Mouse (Mus musculus) midbrain, embryonic 10.5 days (tissue): ENCODE measurements at regions not wholly inside any gene's neighbourhood (a gene's known extent, or its start where the extent isn't known, plus 50 kb on each side); places are given as distances from the start of the nearest gene placed in this dataset.
A peak's percentile ranks its signal among the peaks of the same experiment; 100 is the strongest.

ENCODE experiments used
- DNase-seq: peaks from one replicate; pipeline ENCODE4 v3.0.0-alpha.2; 2017; ENCODE audit warnings: low spot score
- H3K27ac ChIP-seq: fragments of 300-500 bp; sonication (generic); replicated peaks from 2 replicates; pipeline ENCODE4 v1.5.1; 2016; ENCODE audit warnings: mild to moderate bottlenecking
- H3K27me3 ChIP-seq: fragments of 300-500 bp; sonication (generic); 2 replicates; pipeline ENCODE4 v1.6.1; 2016; ENCODE audit warnings: low read depth, mild to moderate bottlenecking; ENCODE audit not compliant: poor library complexity, severe bottlenecking
- H3K36me3 ChIP-seq: fragments of 300-500 bp; sonication (generic); 2 replicates; pipeline ENCODE4 v1.6.1; 2016; ENCODE audit warnings: mild to moderate bottlenecking, moderate library complexity
- H3K4me1 ChIP-seq: fragments of 300-500 bp; sonication (generic); 2 replicates; pipeline ENCODE4 v1.6.1; 2016
- H3K4me3 ChIP-seq: fragments of 300-500 bp; sonication (generic); 2 replicates; pipeline ENCODE4 v1.5.1; 2016; ENCODE audit warnings: mild to moderate bottlenecking, moderate library complexity
- H3K9me3 ChIP-seq: fragments of 300-500 bp; sonication (generic); replicated peaks from 2 replicates; pipeline ENCODE4 v1.6.1; 2016; ENCODE audit warnings: mild to moderate bottlenecking
- WGBS: fragments of 180-500 bp; shearing (Covaris S2); methylation state at CpG from one replicate; pipeline ENCODE4 v1.1.7; 2016; 5-methylcytosine and 5-hydroxymethylcytosine counted together

DNA sequence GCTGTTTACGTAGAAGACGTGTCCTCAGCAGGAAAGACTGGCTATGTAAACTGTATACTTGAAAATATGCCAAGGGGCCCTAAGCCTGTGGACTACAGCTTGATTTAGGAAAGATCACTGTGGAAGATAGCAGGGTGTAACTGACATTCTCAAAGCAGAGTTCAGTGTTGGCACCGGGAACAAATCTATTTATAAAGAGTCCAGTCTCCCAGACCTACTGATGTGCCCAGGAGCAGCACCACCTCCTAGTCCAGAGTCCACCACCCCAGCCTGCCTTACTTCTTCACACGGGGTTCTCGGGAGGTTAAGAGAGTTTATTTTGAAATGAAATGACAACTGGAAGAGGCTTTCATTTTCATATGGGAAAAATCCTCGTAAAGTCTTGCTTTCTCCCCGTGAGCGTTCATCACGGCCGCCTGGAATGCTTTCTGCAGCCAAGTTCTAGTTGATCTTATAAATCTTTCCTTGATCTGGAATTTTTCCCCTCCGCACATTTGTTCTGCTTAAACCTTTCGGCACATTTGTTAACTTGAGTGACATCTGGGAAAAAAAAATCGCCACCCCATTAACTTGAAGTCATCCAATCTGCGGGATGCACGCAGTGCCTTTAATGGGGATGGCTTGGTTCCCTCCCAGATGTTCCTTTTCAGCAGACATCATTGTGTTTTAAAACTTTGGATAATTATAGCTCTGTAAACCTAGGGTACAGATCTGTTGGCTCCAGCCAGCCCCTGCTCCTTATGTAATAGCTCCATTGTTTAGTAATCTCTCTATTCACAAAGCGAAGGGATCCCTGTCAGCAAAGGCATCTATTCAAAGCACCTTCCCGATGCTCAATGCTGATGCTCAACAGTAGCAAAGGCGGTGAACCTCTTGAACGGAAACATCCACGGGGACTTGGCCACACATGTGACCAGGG lies 271.3 kb downstream of the Cd83 start:
- no peak for DNase-seq
- H3K27ac ChIP-seq, result peak overlapping the region; percentile 9; the same call in 1 of the 2 replicates
- 53% methylated on average over 20 of the region's 20 CpGs for WGBS
- H3K4me3 ChIP-seq, result 0 out of 2 replicates have a peak overlapping the region, but pooled peaks have one; percentile 18
- no peaks in the 10 kb centered on the region for H3K9me3 ChIP-seq
- H3K27me3 ChIP-seq, result peaks cover 75% of the 10 kb centered on the region
- peaks cover 31% of the 10 kb centered on the region for H3K4me1 ChIP-seq
- no peaks in the 10 kb centered on the region for H3K36me3 ChIP-seq

DNA sequence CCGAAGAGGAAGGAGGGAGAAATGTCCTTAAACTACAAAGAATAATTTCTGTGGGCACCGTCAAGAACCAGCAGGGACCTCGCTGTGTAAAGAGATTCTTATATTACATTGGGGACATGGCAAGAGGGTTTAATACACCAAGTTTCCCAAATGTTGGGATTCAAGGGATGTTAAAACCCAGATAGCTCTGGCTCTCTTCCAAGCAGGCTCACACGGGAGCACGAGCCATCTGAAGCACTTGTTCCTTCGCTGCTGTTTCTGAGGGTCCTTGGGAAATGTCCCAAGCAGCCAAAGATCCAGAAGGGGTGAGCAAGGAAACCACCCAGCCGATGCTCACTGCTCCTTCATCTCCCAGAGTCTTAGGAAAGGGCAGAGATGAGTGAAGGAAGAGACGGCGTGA lies 272.1 kb downstream of the Cd83 start:
- no peak for DNase-seq
- H3K36me3 ChIP-seq, result no peaks in the 10 kb centered on the region
- peaks cover 31% of the 10 kb centered on the region for H3K4me1 ChIP-seq
- peaks cover 73% of the 10 kb centered on the region for H3K27me3 ChIP-seq
- 84% methylated on average over 9 of the region's 9 CpGs for WGBS
- peak overlapping the region; percentile 9; the same call in 1 of the 2 replicates for H3K27ac ChIP-seq
- no peaks in the 10 kb centered on the region for H3K9me3 ChIP-seq
- no peak overlapping the region for H3K4me3 ChIP-seq

- Histone ChIP-seq H3K4me3 (no peak overlapping the region), H3K27ac (no peak overlapping the region), H3K27me3 (peaks cover 74% of the 10 kb centered on the region), H3K9me3 (no peaks in the 10 kb centered on the region), H3K4me1 (peaks cover 36% of the 10 kb centered on the region), H3K36me3 (no peaks in the 10 kb centered on the region)
- no peak for DNase-seq
- WGBS, result 97% methylated on average over 5 of the region's 5 CpGs
Observed at GRCm38 (mm10) chr13:44057542-44057941, 273.0 kb downstream of the Cd83 start.

DNA sequence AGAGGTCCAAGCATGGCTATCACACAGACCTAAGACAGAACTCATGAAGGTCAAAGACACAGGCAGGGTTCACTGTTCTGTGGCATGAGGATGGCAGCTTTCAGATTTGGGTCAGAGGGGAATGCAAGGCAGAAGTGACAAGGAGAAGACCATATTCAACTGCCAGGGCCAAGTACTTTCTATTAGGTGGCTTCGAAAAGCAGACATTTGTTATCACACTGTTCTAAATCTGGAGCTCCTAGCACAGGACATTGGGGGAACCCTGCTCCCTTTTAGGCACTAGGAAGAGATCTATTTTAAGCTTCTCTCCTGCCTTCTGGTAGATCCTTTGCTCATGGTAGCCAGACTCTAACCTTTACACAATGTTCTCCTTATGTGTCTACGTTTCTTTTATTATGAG lies 273.7 kb downstream of the Cd83 start:
- 95% methylated on average over 2 of the region's 2 CpGs for WGBS
- H3K27me3 ChIP-seq, result peaks cover 70% of the 10 kb centered on the region

GRCm38 (mm10) chr13:44059436-44059835 lies 274.9 kb downstream of the Cd83 start:
- DNase-seq, result no peak
- no peaks in the 10 kb centered on the region for H3K9me3 ChIP-seq
- H3K36me3 ChIP-seq, result no peaks in the 10 kb centered on the region
- peaks cover 62% of the 10 kb centered on the region for H3K27me3 ChIP-seq
- H3K4me1 ChIP-seq, result peaks cover 48% of the 10 kb centered on the region
- 76% methylated on average over 8 of the region's 8 CpGs for WGBS
- no peak overlapping the region for H3K27ac ChIP-seq
- no peak overlapping the region for H3K4me3 ChIP-seq

More for the DNA sequence above, 273.7 kb downstream of the Cd83 start:
- Histone ChIP-seq H3K9me3 (no peaks in the 10 kb centered on the region), H3K27ac (no peak overlapping the region), H3K4me1 (peaks cover 43% of the 10 kb centered on the region), H3K36me3 (no peaks in the 10 kb centered on the region), H3K4me3 (no peak overlapping the region)
- DNase-seq, result no peak

DNA sequence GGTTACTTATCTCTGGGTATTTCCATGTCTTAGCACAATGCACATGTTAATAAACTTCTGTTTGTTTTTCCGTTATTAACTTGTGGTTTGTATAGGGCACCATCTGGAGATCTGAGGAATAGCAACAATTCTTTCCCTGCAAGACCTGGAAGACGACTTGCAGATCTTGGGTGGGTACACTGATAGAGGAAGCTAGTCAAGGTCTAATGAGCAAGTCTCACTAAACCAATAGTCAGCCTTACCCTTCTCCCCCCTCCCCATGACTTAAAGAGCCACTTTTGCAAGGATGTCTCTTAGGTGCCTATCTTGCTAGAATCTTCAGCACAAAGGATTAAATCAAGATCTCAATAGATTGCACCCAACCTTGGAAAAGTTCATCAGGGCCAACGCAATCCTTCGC lies 276.7 kb downstream of the Cd83 start:
- Histone ChIP-seq H3K36me3 (no peaks in the 10 kb centered on the region), H3K9me3 (no peaks in the 10 kb centered on the region), H3K4me1 (peaks cover 37% of the 10 kb centered on the region), H3K27me3 (peaks cover 68% of the 10 kb centered on the region), H3K4me3 (no peak overlapping the region), H3K27ac (no peak overlapping the region)
- WGBS, result 86% methylated on average over 4 of the region's 4 CpGs
- no peak for DNase-seq

GRCm38 (mm10) chr13:44061721-44062300 lies 277.2 kb downstream of the Cd83 start:
- 73% methylated on average over 7 of the region's 7 CpGs for WGBS
- Histone ChIP-seq H3K27ac (0 out of 2 replicates have a peak overlapping the region, but pooled peaks have one; percentile 3), H3K4me3 (no peak overlapping the region), H3K9me3 (no peaks in the 10 kb centered on the region), H3K27me3 (peaks cover 68% of the 10 kb centered on the region), H3K4me1 (peaks cover 31% of the 10 kb centered on the region), H3K36me3 (no peaks in the 10 kb centered on the region)
- DNase-seq, result no peak

GRCm38 (mm10) chr13:44063317-44063716 lies 278.7 kb downstream of the Cd83 start:
- Histone ChIP-seq H3K9me3 (no peaks in the 10 kb centered on the region), H3K4me3 (no peak overlapping the region), H3K36me3 (no peaks in the 10 kb centered on the region), H3K27ac (no peak overlapping the region), H3K4me1 (peaks cover 30% of the 10 kb centered on the region), H3K27me3 (peaks cover 60% of the 10 kb centered on the region)
- no peak for DNase-seq
- WGBS, result 86% methylated on average over 8 of the region's 8 CpGs

- H3K27me3 ChIP-seq, result peaks cover 54% of the 10 kb centered on the region
- H3K9me3 ChIP-seq, result no peaks in the 10 kb centered on the region
- H3K4me1 ChIP-seq, result peaks cover 30% of the 10 kb centered on the region
- no peak overlapping the region for H3K27ac ChIP-seq
- no peak overlapping the region for H3K4me3 ChIP-seq
- DNase-seq, result no peak
- H3K36me3 ChIP-seq, result no peaks in the 10 kb centered on the region
- WGBS, result 72% methylated on average over 3 of the region's 3 CpGs
Observed at GRCm38 (mm10) chr13:44064026-44064425, 279.5 kb downstream of the Cd83 start.

- H3K36me3 ChIP-seq, result no peaks in the 10 kb centered on the region
- no peak overlapping the region for H3K27ac ChIP-seq
- H3K9me3 ChIP-seq, result no peaks in the 10 kb centered on the region
- WGBS, result 76% methylated on average over 13 of the region's 13 CpGs
- H3K4me3 ChIP-seq, result no peak overlapping the region
- H3K27me3 ChIP-seq, result peaks cover 46% of the 10 kb centered on the region
- DNase-seq, result no peak
- peaks cover 30% of the 10 kb centered on the region for H3K4me1 ChIP-seq
Observed at GRCm38 (mm10) chr13:44065741-44066185, 281.2 kb downstream of the Cd83 start.

DNA sequence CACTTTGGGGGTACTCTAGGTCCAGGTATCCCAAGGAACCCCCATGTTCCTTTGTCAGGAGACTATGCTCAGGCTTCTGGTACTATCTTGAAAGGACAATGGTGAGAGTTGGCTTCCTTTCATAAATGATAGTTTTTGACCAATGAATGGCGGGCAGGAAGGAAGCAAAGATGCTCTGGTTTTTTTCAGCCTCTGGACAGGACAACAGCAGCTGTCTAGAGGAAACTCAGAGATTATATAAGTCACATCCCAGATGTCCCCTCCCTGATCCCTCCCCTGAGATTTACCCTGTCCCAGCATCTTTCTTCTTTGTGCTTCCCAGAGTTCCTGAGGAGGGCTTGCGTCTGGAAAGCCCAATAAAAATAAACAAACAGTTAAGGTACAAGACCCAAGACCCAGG lies 282.7 kb downstream of the Cd83 start:
- H3K36me3 ChIP-seq, result no peaks in the 10 kb centered on the region
- DNase-seq, result no peak
- H3K9me3 ChIP-seq, result no peaks in the 10 kb centered on the region
- H3K27ac ChIP-seq, result no peak overlapping the region
- WGBS, result 77% methylated on average over 2 of the region's 2 CpGs
- H3K27me3 ChIP-seq, result peaks cover 40% of the 10 kb centered on the region
- no peak overlapping the region for H3K4me3 ChIP-seq
- peaks cover 24% of the 10 kb centered on the region for H3K4me1 ChIP-seq

- Histone ChIP-seq H3K4me1 (peaks cover 10% of the 10 kb centered on the region), H3K27me3 (peaks cover 35% of the 10 kb centered on the region; the same call in 1 of the 2 replicates), H3K27ac (no peak overlapping the region), H3K9me3 (no peaks in the 10 kb centered on the region), H3K36me3 (no peaks in the 10 kb centered on the region), H3K4me3 (no peak overlapping the region)
- WGBS, result 87% methylated on average over 5 of the region's 5 CpGs
- no peak for DNase-seq
Observed at GRCm38 (mm10) chr13:44068951-44069350, 284.4 kb downstream of the Cd83 start.

GRCm38 (mm10) chr13:44073122-44073521 lies 288.5 kb downstream of the Cd83 start:
- H3K4me3 ChIP-seq, result no peak overlapping the region
- H3K27ac ChIP-seq, result no peak overlapping the region
- peaks cover 12% of the 10 kb centered on the region for H3K27me3 ChIP-seq
- H3K36me3 ChIP-seq, result no peaks in the 10 kb centered on the region
- no peaks in the 10 kb centered on the region for H3K4me1 ChIP-seq
- WGBS, result 89% methylated on average over 9 of the region's 9 CpGs
- no peaks in the 10 kb centered on the region for H3K9me3 ChIP-seq
- no peak for DNase-seq
